Mouse (Mus musculus): ENCODE measurements around the gene Rab30. TPM values are rescaled to one million over a fixed set of nuclear protein-coding genes. Genes with fewer than 3 reads are reported as not detected.

The Rab30 gene
- polyA plus RNA-seq, 2 experiments, result 1.9 to 6.8 TPM

GRCm38 (mm10) chr7:92732136-92732535 lies 9.3 kb upstream of the Rab30 start:
- no peak overlapping the region for H3K4me3 ChIP-seq (ENCODE audit: insufficient read depth in 1 of 2, low read depth in 2 of 2, low read length in 2 of 2)

GRCm38 (mm10) chr7:92737560-92737959 lies 3.8 kb upstream of the Rab30 start:
- no peaks in the 10 kb centered on the region for H3K9me3 ChIP-seq (ENCODE audit: control insufficient read depth, low read length)
- 80% methylated on average over 1 of the region's 1 CpGs for WGBS (ENCODE audit: insufficient replicate concordance)
- no peak overlapping the region for H3K4me3 ChIP-seq (ENCODE audit: insufficient read depth in 1 of 2, low read depth in 2 of 2, low read length in 2 of 2)
- H3K27me3 ChIP-seq (ENCODE audit: control insufficient read depth, insufficient read depth, low read length), result no peaks in the 10 kb centered on the region
- peaks cover 3 to 6% of the 10 kb centered on the region in 2 experiments; a peak in 3 of 4 replicates for H3K4me1 ChIP-seq (replicated peaks; ENCODE audit: control insufficient read depth in 2 of 2, insufficient read depth in 2 of 2, low read length in 1 of 2)
- H3K4me2 ChIP-seq (ENCODE audit: low read depth), result no peak overlapping the region
- H3K36me3 ChIP-seq (replicated peaks; ENCODE audit: control insufficient read depth, insufficient read depth, low read depth), result peaks cover 20% of the 10 kb centered on the region
- no peak for TF ChIP-seq CTCF (IDR thresholded peaks at IDR 0.05; ENCODE audit: low read depth)
- H3K9ac ChIP-seq (replicated peaks), result no peak overlapping the region
- DNase-seq (ENCODE audit: low read depth in 3 of 3, low spot score in 3 of 3) (no peak), ATAC-seq (ENCODE audit: insufficient read depth) (no peak)
- no peak overlapping the region for H3K27ac ChIP-seq

More at GRCm38 (mm10) chr7:92732136-92732535, 9.3 kb upstream of the Rab30 start:
- Histone ChIP-seq H3K9me3 (ENCODE audit: control insufficient read depth, low read length) (no peaks in the 10 kb centered on the region), H3K27ac (no peak overlapping the region), H3K4me1 (replicated peaks; ENCODE audit: control insufficient read depth in 2 of 2, insufficient read depth in 2 of 2, low read length in 1 of 2) (no peaks in the 10 kb centered on the region), H3K4me2 (ENCODE audit: low read depth) (no peak overlapping the region), H3K9ac (replicated peaks) (no peak overlapping the region), H3K27me3 (ENCODE audit: control insufficient read depth, insufficient read depth, low read length) (no peaks in the 10 kb centered on the region), H3K36me3 (replicated peaks; ENCODE audit: control insufficient read depth, insufficient read depth, low read depth) (no peaks in the 10 kb centered on the region; the same call in 1 of the 2 replicates)
- no peak for TF ChIP-seq CTCF (IDR thresholded peaks at IDR 0.05; ENCODE audit: low read depth)
- TF ChIP-seq EP300 (IDR thresholded peaks at IDR 0.05; ENCODE audit: low read depth), result no peak
- ATAC-seq (ENCODE audit: insufficient read depth) (no peak), DNase-seq (ENCODE audit: low read depth in 3 of 3, low spot score in 3 of 3) (no peak)
- 80% methylated on average over 7 of the region's 7 CpGs for WGBS (ENCODE audit: insufficient replicate concordance)

GRCm38 (mm10) chr7:92739956-92740355 lies 1.4 kb upstream of the Rab30 start:
- DNase-seq (ENCODE audit: low read depth in 3 of 3, low spot score in 3 of 3) (no peak), ATAC-seq (ENCODE audit: insufficient read depth) (no peak)
- 53% methylated on average over 6 of the region's 6 CpGs for WGBS (ENCODE audit: insufficient replicate concordance)
- Histone ChIP-seq H3K4me2 (ENCODE audit: low read depth) (peak overlapping the region; percentile 92), H3K9ac (replicated peaks) (peak overlapping the region; percentile 99), H3K4me1 (replicated peaks; ENCODE audit: control insufficient read depth in 2 of 2, insufficient read depth in 2 of 2, low read length in 1 of 2) (peaks cover 22 to 23% of the 10 kb centered on the region in 2 experiments), H3K4me3 (ENCODE audit: insufficient read depth in 1 of 2, low read depth in 2 of 2, low read length in 2 of 2) (peak overlapping the region; percentile 94 to 95; a peak in 3 of 4 replicates), H3K9me3 (ENCODE audit: control insufficient read depth, low read length) (no peaks in the 10 kb centered on the region), H3K27me3 (ENCODE audit: control insufficient read depth, insufficient read depth, low read length) (no peaks in the 10 kb centered on the region; the same call in 1 of the 2 replicates), H3K27ac (no peak overlapping the region), H3K36me3 (replicated peaks; ENCODE audit: control insufficient read depth, insufficient read depth, low read depth) (peaks cover 20% of the 10 kb centered on the region)
- TF ChIP-seq CTCF (IDR thresholded peaks at IDR 0.05; ENCODE audit: low read depth) (no peak), EP300 (IDR thresholded peaks at IDR 0.05; ENCODE audit: low read depth) (no peak)

- WGBS (ENCODE audit: insufficient replicate concordance), result 1% methylated on average over 23 of the region's 23 CpGs
- TF ChIP-seq EP300 (IDR thresholded peaks at IDR 0.05; ENCODE audit: low read depth), result no peak
- TF ChIP-seq CTCF (IDR thresholded peaks at IDR 0.05; ENCODE audit: low read depth), result no peak
- peak in 1 of 3 experiments; percentile 30 for DNase-seq (ENCODE audit: low read depth in 3 of 3, low spot score in 3 of 3)
- Histone ChIP-seq H3K4me3 (ENCODE audit: insufficient read depth in 1 of 2, low read depth in 2 of 2, low read length in 2 of 2) (peak overlapping the region; percentile 94 to 95), H3K4me1 (replicated peaks; ENCODE audit: control insufficient read depth in 2 of 2, insufficient read depth in 2 of 2, low read length in 1 of 2) (peaks cover 22 to 23% of the 10 kb centered on the region in 2 experiments), H3K4me2 (ENCODE audit: low read depth) (peak overlapping the region; percentile 92), H3K27ac (peak overlapping the region; percentile 82), H3K27me3 (ENCODE audit: control insufficient read depth, insufficient read depth, low read length) (no peaks in the 10 kb centered on the region; the same call in 1 of the 2 replicates), H3K9me3 (ENCODE audit: control insufficient read depth, low read length) (no peaks in the 10 kb centered on the region), H3K9ac (replicated peaks) (peak overlapping the region; percentile 99), H3K36me3 (replicated peaks; ENCODE audit: control insufficient read depth, insufficient read depth, low read depth) (peaks cover 20% of the 10 kb centered on the region)
- no peak for ATAC-seq (ENCODE audit: insufficient read depth)
Observed at GRCm38 (mm10) chr7:92740411-92741115, 840 bp upstream of the Rab30 start.

- Histone ChIP-seq H3K4me3 (ENCODE audit: insufficient read depth in 1 of 2, low read depth in 2 of 2, low read length in 2 of 2) (peak overlapping the region; percentile 94 to 95), H3K9me3 (ENCODE audit: control insufficient read depth, low read length) (no peaks in the 10 kb centered on the region), H3K4me1 (replicated peaks; ENCODE audit: control insufficient read depth in 2 of 2, insufficient read depth in 2 of 2, low read length in 1 of 2) (peaks cover 22 to 23% of the 10 kb centered on the region in 2 experiments), H3K27me3 (ENCODE audit: control insufficient read depth, insufficient read depth, low read length) (no peaks in the 10 kb centered on the region; the same call in 1 of the 2 replicates), H3K4me2 (ENCODE audit: low read depth) (peak overlapping the region; percentile 92), H3K36me3 (replicated peaks; ENCODE audit: control insufficient read depth, insufficient read depth, low read depth) (peaks cover 20% of the 10 kb centered on the region), H3K9ac (replicated peaks) (peak overlapping the region; percentile 83), H3K27ac (peak overlapping the region; percentile 90)
- no peak for TF ChIP-seq CTCF (IDR thresholded peaks at IDR 0.05; ENCODE audit: low read depth)
- no peak for TF ChIP-seq EP300 (IDR thresholded peaks at IDR 0.05; ENCODE audit: low read depth)
- under 1% methylated on average over 9 of the region's 9 CpGs for WGBS (ENCODE audit: insufficient replicate concordance)
- ATAC-seq (ENCODE audit: insufficient read depth), result peak; percentile 19; the same call in 1 of the 2 replicates
- peak in 1 of 3 experiments; percentile 22 for DNase-seq (ENCODE audit: low read depth in 3 of 3, low spot score in 3 of 3)
Observed at GRCm38 (mm10) chr7:92741861-92742249, 452 bp downstream of the Rab30 start.

All from liver, embryonic 14.5 days (tissue).